Mouse (Mus musculus) thymus, adult 18-20 months (tissue): ENCODE measurements at regions not wholly inside any gene's neighbourhood (a gene's known extent, or its start where the extent isn't known, plus 50 kb on each side); places are given as distances from the start of the nearest gene placed in this dataset.

Experiments used
- DNase-seq, 2 experiments: peaks; one replicate each; pipeline ENCODE4 v3.0.0; 2022; ENCODE audit warnings: mixed read lengths in 2 of 2

- DNase-seq = no peak
Observed at GRCm38 (mm10) chr10:118711951-118712350, 158.1 kb downstream of the Dyrk2 start.

- no peak for DNase-seq
Observed at GRCm38 (mm10) chr10:118712951-118713350, 157.1 kb downstream of the Dyrk2 start.

- peak; percentile 43 to 49 for DNase-seq
Observed at GRCm38 (mm10) chr10:118714179-118714581, 155.8 kb downstream of the Dyrk2 start.

GRCm38 (mm10) chr10:118714595-118714994 lies 155.4 kb downstream of the Dyrk2 start:
- DNase-seq = no peak

GRCm38 (mm10) chr10:118720630-118721029 lies 149.4 kb downstream of the Dyrk2 start:
- DNase-seq = no peak

- no peak for DNase-seq
Observed at GRCm38 (mm10) chr10:118722132-118722551, 147.9 kb downstream of the Dyrk2 start.

GRCm38 (mm10) chr10:118722671-118723070 lies 147.3 kb downstream of the Dyrk2 start:
- no peak for DNase-seq

- no peak for DNase-seq
Observed at GRCm38 (mm10) chr10:118736093-118736492, 133.9 kb downstream of the Dyrk2 start.

- no peak for DNase-seq
Observed at GRCm38 (mm10) chr10:118737064-118737463, 132.9 kb downstream of the Dyrk2 start.

GRCm38 (mm10) chr10:118739849-118740481 lies 130.0 kb downstream of the Dyrk2 start:
- no peak for DNase-seq

- DNase-seq = no peak
Observed at GRCm38 (mm10) chr10:118743831-118744230, 126.2 kb downstream of the Dyrk2 start.

- no peak for DNase-seq
Observed at GRCm38 (mm10) chr10:118746719-118747395, 123.2 kb downstream of the Dyrk2 start.

- no peak for DNase-seq
Observed at GRCm38 (mm10) chr10:118749039-118749438, 121.0 kb downstream of the Dyrk2 start.

- DNase-seq = no peak
Observed at GRCm38 (mm10) chr10:118749756-118750155, 120.3 kb downstream of the Dyrk2 start.

GRCm38 (mm10) chr10:118751110-118751509 lies 118.9 kb downstream of the Dyrk2 start:
- DNase-seq = no peak

- no peak for DNase-seq
Observed at GRCm38 (mm10) chr10:118753061-118753775, 116.8 kb downstream of the Dyrk2 start.

GRCm38 (mm10) chr10:118754791-118755190 lies 115.2 kb downstream of the Dyrk2 start:
- DNase-seq = no peak

GRCm38 (mm10) chr10:118758825-118759471 lies 111.1 kb downstream of the Dyrk2 start:
- no peak for DNase-seq

GRCm38 (mm10) chr10:118760441-118760840 lies 109.6 kb downstream of the Dyrk2 start:
- DNase-seq = no peak

- no peak for DNase-seq
Observed at GRCm38 (mm10) chr10:118761101-118761868, 108.7 kb downstream of the Dyrk2 start.

GRCm38 (mm10) chr10:118765051-118765450 lies 105.0 kb downstream of the Dyrk2 start:
- no peak for DNase-seq
